ENCODE assay signal across 13 mouse cellular contexts in genomic region chr8:58217885-58218284, GRCm38 (mm10).
"Had no signal": no experiment of that assay in that cellular context is flagged by ENCODE, and none has a peak within 500 bp of the region (broad histone marks: within the 10 kb centered on the region; RNA-seq: fewer than 3 reads in every experiment).

No protein-coding gene starts in this region.

- H3K27ac ChIP-seq: kidney, postnatal 0 days; limb, embryonic 13.5 days; liver, embryonic 14.5 days had no signal

- H3K4me2 ChIP-seq: limb, embryonic 13.5 days; midbrain, embryonic 11.5 days had no signal

- H3K36me3 ChIP-seq: limb, embryonic 13.5 days had no signal

- H3K4me3 ChIP-seq: limb, embryonic 13.5 days had no signal

- ATAC-seq: lung, postnatal 0 days; midbrain, embryonic 16.5 days had no signal

- H3K4me1 ChIP-seq: limb, embryonic 13.5 days had no signal

- H3K9me3 ChIP-seq: limb, embryonic 13.5 days had no signal

- H3K9ac ChIP-seq: limb, embryonic 13.5 days; liver, embryonic 14.5 days had no signal

- DNase-seq: left cerebral cortex, postnatal 4 days; lung, adult 18-20 months; lung, postnatal 36 days; right cerebral cortex, postnatal 4 days; spleen, adult 18-20 months; thymus, adult 18-20 months; thymus, postnatal 14 days had no signal

- H3K27me3 ChIP-seq: limb, embryonic 13.5 days had no signal
